Mouse (Mus musculus) embryo, embryonic 9.5 days (tissue): Measurements from ENCODE around the gene Hnrnpul2.
"Not testable (repeated sequence)": the region's sequence is repeated elsewhere in the genome, so short reads cannot be mapped to it uniquely, and the experiment has no call there.

Source experiments
- DNase-seq: peaks from one replicate; pipeline ENCODE4 v3.0.0-alpha.2; 2017; ENCODE audit errors: extremely low spot score

The Hnrnpul2 gene

GRCm38 (mm10) chr19:8851639-8852038 is 31.8 kb downstream of the Hnrnpul2 start:
- DNase-seq, result no peak

DNA sequence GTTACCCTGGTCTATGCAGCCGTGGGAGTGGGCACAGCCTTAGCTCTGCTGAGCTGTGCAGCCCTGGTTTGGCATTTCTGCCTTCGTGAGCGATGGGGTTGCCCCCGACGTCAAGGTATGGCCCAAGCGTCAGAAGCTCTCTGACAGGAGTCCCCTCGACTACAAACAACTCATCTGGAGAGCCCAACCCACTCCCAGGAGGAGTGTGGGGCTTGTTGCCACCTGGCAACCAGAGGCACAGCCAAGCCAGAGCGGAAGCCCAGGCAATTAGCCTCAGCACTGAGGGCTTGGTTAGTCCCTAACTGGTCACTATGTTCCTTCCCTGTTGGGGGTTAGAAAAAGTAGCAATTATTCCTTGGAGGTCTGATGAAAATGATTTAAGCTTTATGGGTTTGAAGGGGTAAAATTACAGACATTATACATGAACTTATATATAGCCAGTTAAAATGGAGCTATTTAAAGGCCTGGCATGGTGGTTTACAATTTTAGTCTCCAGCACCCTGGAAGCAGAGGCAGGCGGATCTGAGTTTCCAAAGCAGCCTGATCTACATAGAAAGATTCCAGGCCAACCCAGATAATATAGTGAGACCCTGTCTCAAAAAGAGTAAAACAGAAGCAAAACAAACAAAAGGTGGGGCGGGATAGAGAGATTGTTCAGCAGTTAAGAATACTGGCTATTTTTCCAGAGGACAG is 32.6 kb downstream of the Hnrnpul2 start:
- no peak for DNase-seq

DNA sequence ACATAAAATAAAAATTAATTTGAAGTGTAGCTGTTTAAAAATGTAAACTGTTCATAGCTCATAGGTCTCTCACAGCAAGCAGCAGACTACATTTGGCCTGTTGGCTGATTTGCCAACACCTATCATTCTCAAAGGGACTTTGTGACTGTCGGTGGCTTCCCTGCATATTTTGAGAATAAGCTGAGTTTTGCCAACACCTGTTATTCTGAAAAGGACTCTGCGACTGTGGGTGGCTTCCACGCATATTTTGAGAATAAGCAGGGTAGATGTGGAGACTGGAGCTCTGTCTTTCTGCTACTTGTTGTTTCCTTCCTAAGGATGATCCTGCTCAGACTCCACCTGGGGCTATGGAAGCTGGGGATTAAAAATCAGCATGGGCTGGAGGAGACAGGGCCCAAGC is 33.3 kb downstream of the Hnrnpul2 start:
- no peak for DNase-seq

GRCm38 (mm10) chr19:8857689-8858088 is 37.9 kb downstream of the Hnrnpul2 start:
- peak; percentile 21 for DNase-seq

GRCm38 (mm10) chr19:8859018-8859417 is 39.2 kb downstream of the Hnrnpul2 start:
- DNase-seq, result no peak

DNA sequence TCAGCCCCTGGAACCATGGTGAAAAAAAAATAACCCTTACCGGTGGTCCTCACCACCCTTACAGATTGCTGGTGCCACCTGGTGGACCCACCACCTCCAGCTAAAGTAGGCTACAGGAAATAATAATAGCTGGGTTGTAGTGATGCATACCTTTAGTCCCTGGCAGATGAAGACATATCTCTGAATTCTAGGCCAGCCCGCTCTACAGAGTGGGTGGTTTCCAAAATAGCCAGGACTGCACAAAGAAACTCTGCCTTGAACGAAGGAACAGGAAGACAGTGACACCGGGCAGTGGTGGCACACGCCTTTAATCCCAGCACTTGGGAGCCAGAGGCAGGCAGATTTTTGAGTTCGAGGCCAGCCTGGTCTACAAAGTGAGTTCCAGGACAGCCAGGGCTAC is 44.5 kb downstream of the Hnrnpul2 start:
- DNase-seq, result no peak

DNA sequence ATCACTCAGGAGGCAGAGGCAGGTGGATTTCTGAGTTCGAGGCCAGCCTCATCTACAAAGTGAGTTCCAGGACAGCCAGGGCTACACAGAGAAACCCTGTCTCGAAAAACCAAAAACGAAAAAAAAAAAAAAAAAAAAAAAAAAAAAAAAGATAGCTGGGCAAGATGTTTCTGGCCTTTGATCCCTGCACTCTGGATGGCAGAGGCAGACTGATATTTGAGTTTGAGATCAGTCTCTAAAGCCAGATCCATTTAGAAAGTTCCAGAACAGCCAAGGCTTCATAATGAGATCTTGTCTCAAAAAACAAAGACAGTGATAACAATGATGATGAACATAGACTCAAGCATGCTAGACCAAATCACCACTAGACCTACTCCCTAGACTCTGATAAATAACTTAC is 50.6 kb downstream of the Hnrnpul2 start:
- DNase-seq, result not testable (repeated sequence)

GRCm38 (mm10) chr19:8870838-8871237 is 51.0 kb downstream of the Hnrnpul2 start:
- no peak for DNase-seq

DNA sequence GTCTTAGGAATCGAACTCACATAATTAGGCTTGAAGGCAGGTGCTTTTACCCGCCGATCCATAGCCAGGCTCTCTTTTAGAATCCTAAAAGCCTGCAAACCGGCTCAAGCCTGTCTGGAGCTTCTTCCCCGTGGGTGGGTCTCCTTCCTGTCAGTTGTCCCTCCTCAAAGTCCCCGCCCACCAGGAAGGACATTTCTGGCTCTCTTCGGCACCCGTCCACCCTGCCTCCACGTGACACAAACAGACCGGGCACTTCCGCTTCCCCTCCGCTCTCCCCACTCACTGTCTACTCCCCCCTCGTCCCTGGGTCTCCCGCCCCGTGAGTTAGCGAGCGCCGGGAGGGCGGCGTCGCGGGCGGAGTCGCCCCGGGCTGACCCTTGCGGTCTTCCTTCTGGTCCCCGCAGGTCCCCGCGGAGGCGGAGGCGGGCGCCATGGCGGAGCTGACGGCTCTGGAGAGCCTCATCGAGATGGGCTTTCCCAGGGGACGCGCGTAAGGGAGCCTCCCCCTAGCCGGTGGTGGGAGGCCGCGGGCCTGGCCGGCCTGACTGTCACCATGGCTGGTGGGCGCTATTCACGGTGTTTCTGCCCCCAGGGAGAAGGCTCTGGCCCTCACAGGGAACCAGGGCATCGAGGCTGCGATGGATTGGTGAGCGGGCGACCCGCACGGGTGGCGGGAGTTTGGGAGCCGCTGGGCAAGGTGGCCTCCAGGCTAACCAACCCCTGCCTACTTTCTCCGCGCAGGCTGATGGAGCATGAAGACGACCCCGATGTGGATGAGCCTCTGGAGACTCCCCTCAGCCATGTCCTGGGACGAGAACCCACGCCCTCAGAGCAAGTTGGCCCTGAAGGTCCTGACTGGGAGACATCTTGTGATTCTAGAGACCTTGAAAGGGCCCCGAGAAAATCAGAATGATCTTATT is 51.7 kb downstream of the Hnrnpul2 start, which contains the start of gene Ubxn1:
Ubxn1 (plus strand) TSS at position 230 of the 920 bp plus-strand sequence.
- peak; percentile 97 for DNase-seq

DNA sequence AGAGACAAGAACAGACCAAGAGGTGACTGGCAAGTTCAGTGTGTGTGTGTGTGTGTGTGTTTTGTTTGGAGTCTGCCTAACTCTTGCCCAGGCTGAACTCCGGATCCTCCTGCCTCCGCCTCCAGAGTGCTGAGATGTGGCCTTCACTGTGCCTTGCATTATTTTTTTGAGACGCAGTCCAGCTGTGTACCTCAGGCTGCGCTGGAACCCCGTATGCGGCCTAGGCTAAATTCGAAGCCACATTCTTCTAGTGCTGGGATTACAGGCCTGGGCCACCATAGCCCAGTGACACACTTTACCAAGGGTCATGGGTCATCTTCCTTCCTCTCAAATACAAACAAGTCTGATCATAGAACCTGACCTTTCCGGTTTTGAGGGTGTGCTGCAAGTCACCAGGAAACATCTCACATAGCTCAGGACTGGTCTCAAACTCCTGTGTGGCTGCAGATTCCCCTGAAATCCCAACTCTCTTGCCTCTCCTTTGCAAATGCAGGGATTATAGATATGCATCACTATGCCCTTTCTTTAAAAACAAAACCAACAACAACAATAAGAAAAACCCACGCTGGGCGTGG is 52.5 kb downstream of the Hnrnpul2 start:
- DNase-seq, result no peak

DNA sequence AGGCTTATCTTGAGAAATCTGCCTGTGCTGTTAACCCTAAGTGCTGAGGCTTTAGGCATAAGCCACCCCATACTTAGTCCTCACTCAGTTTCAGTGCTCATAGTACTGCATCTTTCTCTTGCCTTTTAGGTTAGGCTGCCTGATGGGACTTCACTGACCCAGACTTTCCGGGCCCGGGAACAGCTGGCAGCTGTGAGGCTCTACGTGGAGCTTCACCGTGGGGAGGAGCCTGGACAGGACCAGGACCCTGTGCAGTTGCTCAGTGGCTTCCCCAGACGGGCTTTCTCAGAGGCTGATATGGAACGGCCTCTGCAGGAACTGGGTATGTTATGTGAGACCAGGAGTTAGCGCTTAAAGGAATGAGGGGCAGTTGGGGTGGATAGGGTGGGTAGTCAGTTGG is 55.2 kb downstream of the Hnrnpul2 start:
- DNase-seq, result no peak

GRCm38 (mm10) chr19:8880311-8881033 is 60.7 kb downstream of the Hnrnpul2 start, which contains the start of gene Uqcc3:
Gene Uqcc3 (minus strand): TSS chr19:8880923.
- DNase-seq, result peak; percentile 88

DNA sequence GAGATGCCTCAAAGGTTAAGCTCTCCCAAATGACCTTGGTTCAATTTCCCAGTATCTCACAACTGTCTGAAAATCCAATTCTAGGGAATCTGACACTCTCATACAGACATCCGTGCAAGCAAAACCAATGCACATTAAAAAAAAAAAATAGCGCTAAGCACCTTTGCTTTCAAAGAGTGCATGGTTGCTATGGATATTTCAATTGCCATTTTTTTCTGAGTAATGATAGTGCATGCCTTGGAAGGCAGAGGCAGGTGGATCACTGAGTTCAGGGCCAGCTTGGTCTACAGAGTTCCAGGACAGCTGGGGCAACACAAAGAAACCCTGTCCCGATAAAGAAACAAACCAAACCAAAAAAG is 61.2 kb downstream of the Hnrnpul2 start:
- DNase-seq, result no peak

GRCm38 (mm10) chr19:8883616-8884015 is 63.8 kb downstream of the Hnrnpul2 start, which contains the start of the genes Lbhd1 and Gm49403:
Gene Lbhd1 (plus strand): TSS chr19:8883732.
Gene Gm49403 (plus strand): TSS chr19:8883930.
- DNase-seq, result no peak
